Mouse (Mus musculus) forebrain, embryonic 11.5 days (tissue): Measurements from ENCODE around the gene Maml1. TPM values are rescaled to one million over a fixed set of nuclear protein-coding genes. Genes with fewer than 3 reads are reported as not detected.
A peak's percentile ranks its signal among the peaks of the same experiment; 100 is the strongest.

Experiments used
- ATAC-seq: fragments of 200-750 bp; cut with Nextera tagmentation; replicated peaks from 2 replicates; pipeline ENCODE4 v1.8.0; 2017; ENCODE audit warnings: moderate TSS enrichment; ENCODE audit not compliant: low FRiP score
- DNase-seq: peaks from one replicate; pipeline ENCODE4 v3.0.0-alpha.2; 2017; ENCODE audit warnings: low spot score
- H3K27ac ChIP-seq: fragments of 300-500 bp; sonication (generic); 2 replicates; pipeline ENCODE4 v1.5.1; 2014; ENCODE audit warnings: low read depth, low read length
- H3K27me3 ChIP-seq: fragments of 300-500 bp; sonication (generic); 2 replicates; pipeline ENCODE4 v1.6.1; 2014; ENCODE audit warnings: mild to moderate bottlenecking, low read length, mixed read lengths; ENCODE audit not compliant: control insufficient read depth, insufficient read depth
- H3K36me3 ChIP-seq: fragments of 300-500 bp; sonication (generic); 2 replicates; pipeline ENCODE4 v1.6.1; 2014; ENCODE audit warnings: mild to moderate bottlenecking, low read length, moderate library complexity, mixed read lengths; ENCODE audit not compliant: control insufficient read depth, insufficient read depth
- H3K4me1 ChIP-seq: fragments of 300-500 bp; sonication (generic); replicated peaks from 2 replicates; pipeline ENCODE4 v1.6.1; 2014; ENCODE audit warnings: low read length, mixed read lengths; ENCODE audit not compliant: control insufficient read depth, insufficient read depth
- H3K4me2 ChIP-seq: fragments of 300-500 bp; sonication (generic); 2 replicates; pipeline ENCODE4 v1.6.1; 2014; ENCODE audit warnings: low read depth, mild to moderate bottlenecking, low read length, moderate library complexity, mixed read lengths; ENCODE audit not compliant: severe bottlenecking
- H3K4me3 ChIP-seq: fragments of 300-500 bp; sonication (generic); 2 replicates; pipeline ENCODE4 v1.5.1; 2014; ENCODE audit warnings: low read depth, low read length
- H3K9ac ChIP-seq: fragments of 300-500 bp; sonication (generic); 2 replicates; pipeline ENCODE4 v1.6.1; 2014; ENCODE audit warnings: low read length
- H3K9me3 ChIP-seq: fragments of 300-500 bp; sonication (generic); 2 replicates; pipeline ENCODE4 v1.6.1; 2016; ENCODE audit warnings: low read length, mixed read lengths; ENCODE audit not compliant: control insufficient read depth
- WGBS: fragments of 180-500 bp; shearing (Covaris S2); extraction: QIAGEN DNeasy Blood & Tissue Kit; methylation state at CpG from one replicate; pipeline ENCODE4 v1.1.7; 2014; 5-methylcytosine and 5-hydroxymethylcytosine counted together
- polyA plus RNA-seq: library from polyadenylated mRNA; unstranded; fragments of >200 nt; fragmentation: Nextera tagmentation; extraction: Ambion mirVana; gene quantifications from 2 replicates; pipeline ENCODE4 v1.2.1, GENCODE M21; 2014

The Maml1 gene
- polyA plus RNA-seq, 1 experiment from 2014 or later, result 10.0 TPM

DNA sequence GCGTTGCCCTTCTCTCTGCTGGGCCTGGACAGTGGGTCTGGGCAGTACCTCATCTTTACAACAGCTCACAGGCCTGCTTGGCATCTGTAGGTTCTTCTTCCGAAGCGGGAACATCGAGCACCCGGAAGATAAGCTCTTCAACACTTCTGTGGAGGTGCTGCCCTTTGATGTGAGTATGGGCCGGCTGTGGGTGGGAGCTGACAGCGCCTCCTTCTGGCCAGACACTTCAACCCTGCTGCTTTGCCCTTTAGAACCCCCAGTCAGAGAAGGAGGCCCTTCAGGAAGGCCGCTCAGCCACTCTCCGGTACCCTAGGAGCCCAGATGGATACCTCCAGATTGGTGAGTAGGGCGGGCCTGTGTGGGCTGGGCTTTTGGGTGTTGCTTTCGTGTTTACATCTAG is 58.1 kb downstream of the Maml1 start:
- WGBS, result 86% methylated on average over 11 of the region's 11 CpGs

DNA sequence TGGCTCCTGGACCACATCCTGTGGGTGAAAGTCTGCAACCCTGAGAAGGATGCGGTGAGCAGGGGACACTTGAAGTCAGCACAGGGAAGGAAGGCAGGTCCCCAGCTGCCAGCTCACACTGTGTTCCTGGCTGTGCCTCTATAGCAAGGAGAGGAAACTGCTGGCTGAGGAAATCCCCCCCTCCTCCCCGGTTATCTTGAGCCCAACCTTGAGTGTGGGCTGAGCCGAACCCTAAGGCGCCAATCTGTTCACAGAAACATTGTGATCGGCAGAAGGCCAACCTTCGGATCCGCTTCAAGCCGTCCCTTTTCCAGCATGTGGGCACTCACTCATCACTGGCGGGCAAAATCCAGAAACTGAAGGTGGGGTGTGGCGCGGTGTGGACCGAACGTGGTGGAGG is 59.1 kb downstream of the Maml1 start:
- Histone ChIP-seq H3K9me3 (no peaks in the 10 kb centered on the region), H3K36me3 (peaks cover 5% of the 10 kb centered on the region; the same call in 1 of the 2 replicates), H3K27ac (no peak overlapping the region), H3K4me3 (no peak overlapping the region), H3K9ac (no peak overlapping the region), H3K4me1 (peaks cover 13% of the 10 kb centered on the region), H3K27me3 (peaks cover 14% of the 10 kb centered on the region), H3K4me2 (no peak overlapping the region)
- WGBS, result 95% methylated on average over 13 of the region's 13 CpGs
- ATAC-seq (no peak), DNase-seq (peak; percentile 44)

More for the DNA sequence above, 58.1 kb downstream of the Maml1 start:
- Histone ChIP-seq H3K9ac (no peak overlapping the region), H3K4me1 (peaks cover 8% of the 10 kb centered on the region), H3K36me3 (peaks cover 5% of the 10 kb centered on the region; the same call in 1 of the 2 replicates), H3K9me3 (no peaks in the 10 kb centered on the region), H3K27me3 (peaks cover 19% of the 10 kb centered on the region), H3K4me3 (no peak overlapping the region), H3K4me2 (no peak overlapping the region), H3K27ac (no peak overlapping the region)
- ATAC-seq, result no peak
- DNase-seq, result peak; percentile 54

DNA sequence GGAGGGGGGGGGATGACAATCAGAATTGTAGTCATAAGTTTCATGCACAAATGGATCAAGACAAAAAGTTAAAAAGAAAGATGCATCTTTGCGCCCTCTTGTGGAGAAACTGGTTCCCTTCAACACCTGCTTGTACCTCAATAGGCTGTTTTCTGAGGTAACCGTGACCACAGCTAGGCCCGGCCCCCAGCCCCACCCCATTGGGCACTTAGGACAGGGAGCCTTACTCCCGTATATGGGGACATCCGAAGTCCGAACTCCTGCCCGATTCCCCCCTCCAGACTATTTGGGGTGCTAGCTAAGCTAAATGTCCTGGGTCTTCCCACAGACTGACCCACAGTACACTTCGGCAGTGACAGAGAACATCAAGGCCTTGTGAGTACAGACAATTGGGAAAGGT is 60.7 kb downstream of the Maml1 start:
- H3K4me1 ChIP-seq, result peaks cover 11% of the 10 kb centered on the region

DNA sequence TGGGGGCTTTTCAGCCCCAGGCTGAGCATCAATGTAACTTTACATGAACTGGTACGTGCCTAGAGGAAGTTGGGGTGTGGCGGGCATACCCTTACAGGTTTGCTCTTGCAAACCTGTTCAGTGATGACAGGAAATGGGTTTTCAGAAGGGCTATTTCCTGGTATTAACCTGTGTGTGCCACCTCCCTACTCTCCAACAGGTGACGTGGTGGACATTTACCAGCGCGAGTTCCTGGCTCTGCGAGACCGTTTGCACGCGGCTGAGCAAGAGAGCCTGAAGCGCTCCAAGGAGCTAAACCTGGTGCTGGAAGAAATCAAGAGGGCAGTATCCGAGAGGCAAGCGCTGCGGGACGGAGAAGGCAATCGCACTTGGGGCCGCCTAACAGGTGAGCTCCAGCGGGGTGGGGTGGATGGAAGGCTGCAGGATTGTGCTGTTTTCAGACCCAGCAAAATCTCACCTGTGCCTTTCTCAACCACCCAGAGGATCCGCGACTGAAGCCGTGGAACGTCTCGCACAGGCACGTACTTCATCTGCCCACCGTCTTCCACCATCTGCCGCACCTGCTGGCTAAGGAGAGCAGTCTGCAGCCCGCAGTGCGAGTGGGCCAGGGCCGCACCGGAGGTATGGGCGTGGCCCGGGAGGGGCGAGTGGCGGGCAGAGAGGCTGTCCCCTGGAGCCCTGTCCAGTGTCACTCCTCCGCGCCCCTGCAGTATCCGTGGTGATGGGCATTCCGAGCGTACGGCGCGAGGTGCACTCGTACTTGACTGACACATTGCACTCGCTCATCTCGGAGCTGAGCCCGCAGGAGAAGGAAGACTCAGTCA is 61.4 kb downstream of the Maml1 start:
- Histone ChIP-seq H3K4me3 (peak overlapping the region; percentile 16; the same call in 1 of the 2 replicates), H3K36me3 (peaks cover 5% of the 10 kb centered on the region; the same call in 1 of the 2 replicates), H3K9me3 (no peaks in the 10 kb centered on the region), H3K4me2 (peak overlapping the region; percentile 44), H3K4me1 (peaks cover 16% of the 10 kb centered on the region), H3K9ac (no peak overlapping the region), H3K27me3 (peaks cover 2% of the 10 kb centered on the region; the same call in 1 of the 2 replicates), H3K27ac (no peak overlapping the region)
- ATAC-seq (0 out of 2 replicates have a peak, but pooled peaks have one; percentile 25), DNase-seq (no peak)
- WGBS, result 20% methylated on average over 45 of the region's 45 CpGs

More for the DNA sequence above, 60.7 kb downstream of the Maml1 start:
- H3K9ac ChIP-seq, result no peak overlapping the region
- peaks cover 2% of the 10 kb centered on the region; the same call in 1 of the 2 replicates for H3K27me3 ChIP-seq
- DNase-seq (peak; percentile 70), ATAC-seq (no peak)
- H3K4me3 ChIP-seq, result no peak overlapping the region; the same call in 1 of the 2 replicates
- H3K9me3 ChIP-seq, result no peaks in the 10 kb centered on the region
- H3K27ac ChIP-seq, result no peak overlapping the region
- peaks cover 5% of the 10 kb centered on the region; the same call in 1 of the 2 replicates for H3K36me3 ChIP-seq
- WGBS, result 20% methylated on average over 8 of the region's 8 CpGs
- peak overlapping the region; percentile 44; the same call in 1 of the 2 replicates for H3K4me2 ChIP-seq

DNA sequence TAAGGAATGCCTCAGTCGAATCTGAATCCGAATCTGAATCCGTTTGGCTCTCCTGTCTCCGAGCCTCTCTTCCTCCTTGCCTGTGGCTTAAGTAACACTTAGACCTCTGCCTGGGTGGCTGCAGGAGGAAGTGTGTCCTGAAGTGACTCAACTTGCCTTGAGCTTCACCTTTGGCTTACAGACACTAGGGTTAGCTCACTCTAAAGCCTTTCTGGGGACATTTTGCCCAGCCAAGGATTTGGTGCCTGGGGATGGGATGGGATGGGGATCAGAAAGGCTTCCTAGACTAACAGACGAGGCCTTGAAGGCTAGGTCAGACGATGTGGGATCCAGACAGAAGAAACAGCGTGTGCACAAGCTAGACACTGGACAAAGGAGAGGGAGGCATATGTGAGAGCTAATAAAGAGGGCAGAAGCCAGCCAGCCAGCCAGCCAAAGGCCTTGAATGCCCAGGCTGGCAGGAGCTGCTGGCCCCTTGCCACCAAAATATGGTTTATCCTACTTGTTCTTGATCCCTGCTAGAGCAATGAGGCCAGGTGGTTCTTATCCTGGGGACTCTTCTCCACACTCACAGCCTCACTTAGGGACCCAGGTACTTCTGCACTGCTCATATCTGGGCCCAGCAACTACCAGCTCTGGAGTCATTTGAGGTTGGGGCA is 62.7 kb downstream of the Maml1 start:
- peaks cover 16% of the 10 kb centered on the region for H3K4me1 ChIP-seq
- 47% methylated on average over 7 of the region's 7 CpGs for WGBS

DNA sequence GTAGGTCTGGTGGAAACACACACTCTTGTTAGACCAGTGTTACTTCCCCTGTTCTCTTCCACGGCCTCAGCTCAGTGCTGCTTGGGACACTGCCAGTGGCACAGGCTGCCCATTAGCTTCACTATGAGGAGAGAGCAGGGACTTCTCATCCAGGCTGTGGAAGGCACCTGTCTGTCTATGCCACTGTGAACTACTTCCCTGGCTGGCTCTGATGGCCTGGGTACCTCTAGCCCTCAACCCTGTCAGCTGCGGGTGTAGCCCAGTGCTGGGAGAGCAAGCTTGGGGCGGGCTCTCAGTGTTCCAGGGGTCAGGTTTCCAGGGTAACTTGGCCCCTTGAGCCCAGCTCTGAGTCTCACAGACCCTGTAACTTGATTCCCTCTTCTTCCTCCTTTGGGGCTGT is 63.3 kb downstream of the Maml1 start:
- DNase-seq (no peak), ATAC-seq (no peak)
- Histone ChIP-seq H3K4me2 (no peak overlapping the region), H3K36me3 (peaks cover 2% of the 10 kb centered on the region; the same call in 1 of the 2 replicates), H3K4me1 (peaks cover 21% of the 10 kb centered on the region), H3K27me3 (peaks cover 4% of the 10 kb centered on the region; the same call in 1 of the 2 replicates), H3K9me3 (no peaks in the 10 kb centered on the region), H3K9ac (no peak overlapping the region), H3K27ac (no peak overlapping the region), H3K4me3 (no peak overlapping the region)
- 26% methylated on average over 3 of the region's 3 CpGs for WGBS

More for the DNA sequence above, 62.7 kb downstream of the Maml1 start:
- no peak overlapping the region for H3K4me3 ChIP-seq
- no peak overlapping the region for H3K4me2 ChIP-seq
- peaks cover 2% of the 10 kb centered on the region; the same call in 1 of the 2 replicates for H3K36me3 ChIP-seq
- DNase-seq, result no peak
- ATAC-seq, result no peak
- peaks cover 2% of the 10 kb centered on the region; the same call in 1 of the 2 replicates for H3K27me3 ChIP-seq
- no peak overlapping the region for H3K27ac ChIP-seq
- H3K9me3 ChIP-seq, result no peaks in the 10 kb centered on the region
- H3K9ac ChIP-seq, result no peak overlapping the region

DNA sequence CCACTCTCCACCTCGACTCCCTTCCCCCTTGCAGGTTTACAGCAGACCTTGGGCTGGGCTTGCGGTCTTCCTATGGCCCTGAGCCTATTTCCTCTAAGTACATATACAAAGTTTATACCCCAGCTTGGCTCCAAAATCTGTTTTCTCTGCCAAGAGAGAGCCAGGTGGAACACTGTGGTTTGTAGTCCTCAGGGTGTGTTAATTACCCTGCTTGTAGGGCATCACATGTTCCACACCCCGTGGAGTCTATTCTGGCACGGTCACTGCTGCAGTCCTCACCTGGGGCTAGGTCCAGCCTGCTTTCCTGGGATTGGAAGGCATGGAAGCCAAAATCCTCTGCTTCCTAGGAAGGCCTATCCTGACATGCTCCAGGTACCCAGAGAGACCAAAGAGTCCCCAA is 64.4 kb downstream of the Maml1 start:
- Histone ChIP-seq H3K4me2 (no peak overlapping the region), H3K27me3 (peaks cover 4% of the 10 kb centered on the region; the same call in 1 of the 2 replicates), H3K9me3 (no peaks in the 10 kb centered on the region), H3K9ac (no peak overlapping the region), H3K36me3 (peaks cover under 1% of the 10 kb centered on the region; the same call in 1 of the 2 replicates), H3K4me1 (peaks cover 22% of the 10 kb centered on the region), H3K4me3 (no peak overlapping the region), H3K27ac (no peak overlapping the region)
- DNase-seq (no peak), ATAC-seq (no peak)
- WGBS, result 93% methylated on average over 4 of the region's 4 CpGs

DNA sequence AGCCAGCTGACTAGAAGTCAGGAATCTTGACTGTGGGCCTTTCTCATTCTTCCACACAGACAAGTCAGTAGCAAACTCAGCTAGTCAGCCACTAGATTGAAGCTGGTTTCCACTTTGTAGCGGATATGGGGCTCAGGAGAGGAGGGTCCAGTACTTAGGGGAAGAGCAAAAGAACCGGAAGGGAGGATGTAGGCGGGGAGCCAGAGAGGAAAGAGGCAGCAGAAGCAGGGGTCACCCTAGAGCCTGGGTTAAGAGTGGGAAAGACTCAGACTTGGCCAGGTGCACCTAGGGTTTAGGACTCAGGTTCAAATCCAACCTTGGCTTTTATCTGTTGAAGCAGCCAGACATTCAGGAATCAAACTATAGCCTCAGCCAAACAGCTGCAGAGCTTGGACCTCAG is 64.9 kb downstream of the Maml1 start:
- Histone ChIP-seq H3K4me2 (no peak overlapping the region), H3K9ac (no peak overlapping the region)

More for the DNA sequence above, 64.9 kb downstream of the Maml1 start:
- Histone ChIP-seq H3K27me3 (peaks cover 4% of the 10 kb centered on the region; the same call in 1 of the 2 replicates), H3K36me3 (no peaks in the 10 kb centered on the region), H3K9me3 (no peaks in the 10 kb centered on the region), H3K4me3 (no peak overlapping the region), H3K4me1 (peaks cover 22% of the 10 kb centered on the region), H3K27ac (no peak overlapping the region)
- ATAC-seq (no peak), DNase-seq (no peak)
- WGBS, result 82% methylated on average over 3 of the region's 3 CpGs
